Mouse (Mus musculus): ENCODE results near the gene Cdc14a. TPM values are rescaled to one million over a fixed set of nuclear protein-coding genes. Genes with fewer than 3 reads are reported as not detected.
A peak's percentile ranks its signal among the peaks of the same experiment; 100 is the strongest.

The Cdc14a gene
- total and polyA plus RNA-seq, 3 experiments = 1.6 to 3.4 (median 2.8) TPM

DNA sequence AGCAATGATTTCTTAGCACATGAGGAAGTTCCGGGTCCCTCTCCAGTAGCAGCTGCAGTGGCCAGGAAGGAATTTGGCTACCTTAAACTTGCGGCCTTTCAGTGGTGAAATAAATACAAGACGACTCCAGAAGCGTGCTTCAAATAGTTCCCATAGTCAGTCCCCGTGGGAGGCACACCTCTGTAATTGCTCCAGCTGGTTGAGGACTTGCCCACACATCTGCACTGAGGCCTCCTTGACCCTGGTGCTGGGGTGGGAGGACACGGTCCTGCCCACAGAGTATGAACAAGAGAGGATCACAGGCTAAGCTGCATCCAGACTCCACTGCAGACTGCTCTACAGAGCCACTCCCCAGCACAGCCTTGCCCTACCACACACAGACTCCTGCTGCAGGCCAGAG is 85.2 kb downstream of the Cdc14a start:
- Histone ChIP-seq H3K79me2 (replicated peaks; ENCODE audit: control insufficient read depth, insufficient read depth, low read length) (no peaks in the 10 kb centered on the region), H3K27ac (no peak overlapping the region), H3K9ac (ENCODE audit: low read depth, low read length) (no peak overlapping the region), H3K4me3 (no peak overlapping the region), H3K27me3 (ENCODE audit: control insufficient read depth, insufficient read depth, low read length) (no peaks in the 10 kb centered on the region), H3K4me1 (ENCODE audit: control insufficient read depth, insufficient read depth, low read length) (no peaks in the 10 kb centered on the region), H3K36me3 (ENCODE audit: control insufficient read depth, insufficient read depth, low read length) (no peaks in the 10 kb centered on the region)
- WGBS = 66% methylated on average over 6 of the region's 6 CpGs
- TF ChIP-seq POLR2A (IDR thresholded peaks at IDR 0.05; ENCODE audit: insufficient read depth, low read depth, low read length) (no peak), EP300 (IDR thresholded peaks at IDR 0.05; ENCODE audit: insufficient read depth, low read depth, low read length) (no peak), CTCF (IDR thresholded peaks at IDR 0.05) (no peak)
- intact Hi-C loops (cut with DNase I) = loop anchor here (10.0 kb wide), 1 partner anchor 236 kb away; no protein-coding TSS in a partner anchor
- peak in 1 of 2 experiments; percentile 13 for DNase-seq

GRCm38 (mm10) chr3:116337840-116338239 is 86.0 kb downstream of the Cdc14a start:
- no peaks in the 10 kb centered on the region for H3K79me2 ChIP-seq (replicated peaks; ENCODE audit: control insufficient read depth, insufficient read depth, low read length)
- H3K4me3 ChIP-seq = no peak overlapping the region
- TF ChIP-seq CTCF (IDR thresholded peaks at IDR 0.05) (no peak), EP300 (IDR thresholded peaks at IDR 0.05; ENCODE audit: insufficient read depth, low read depth, low read length) (no peak), POLR2A (IDR thresholded peaks at IDR 0.05; ENCODE audit: insufficient read depth, low read depth, low read length) (no peak)
- no peak for DNase-seq
- no peak overlapping the region for H3K9ac ChIP-seq (ENCODE audit: low read depth, low read length)
- intact Hi-C loops (cut with DNase I) = loop anchor here (10.0 kb wide), 1 partner anchor 237 kb away; no protein-coding TSS in a partner anchor
- no peaks in the 10 kb centered on the region for H3K27me3 ChIP-seq (ENCODE audit: control insufficient read depth, insufficient read depth, low read length)
- H3K36me3 ChIP-seq (ENCODE audit: control insufficient read depth, insufficient read depth, low read length) = no peaks in the 10 kb centered on the region
- no peak overlapping the region for H3K27ac ChIP-seq
- H3K4me1 ChIP-seq (ENCODE audit: control insufficient read depth, insufficient read depth, low read length) = no peaks in the 10 kb centered on the region
- 87% methylated on average over 5 of the region's 5 CpGs for WGBS

DNA sequence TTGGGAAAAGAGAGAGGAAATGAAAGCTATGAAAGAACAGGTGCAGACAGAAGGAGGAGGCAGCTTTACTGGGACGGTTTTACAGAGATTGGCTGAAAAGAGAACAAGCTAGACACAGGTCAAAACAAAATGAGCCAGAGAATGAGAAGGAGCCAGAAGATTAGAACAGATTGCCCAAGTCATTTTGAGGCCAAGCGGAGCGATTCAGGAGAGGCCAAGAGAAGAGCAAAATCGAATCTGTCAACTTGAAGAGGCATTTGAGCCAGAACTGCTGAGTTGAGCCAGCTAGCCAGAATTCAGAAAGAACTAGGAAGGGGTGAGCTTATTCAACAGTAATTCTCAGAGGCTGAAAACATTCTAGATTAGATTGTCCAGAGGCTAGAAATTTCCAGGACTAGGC is 88.8 kb downstream of the Cdc14a start:
- intact Hi-C loops (cut with DNase I) = loop anchor here (10.0 kb wide), 1 partner anchor 240 kb away; no protein-coding TSS in a partner anchor
- TF ChIP-seq EP300 (IDR thresholded peaks at IDR 0.05; ENCODE audit: insufficient read depth, low read depth, low read length) (no peak), POLR2A (IDR thresholded peaks at IDR 0.05; ENCODE audit: insufficient read depth, low read depth, low read length) (no peak), CTCF (IDR thresholded peaks at IDR 0.05) (no peak)
- H3K27ac ChIP-seq = no peak overlapping the region
- H3K4me1 ChIP-seq (ENCODE audit: control insufficient read depth, insufficient read depth, low read length) = no peaks in the 10 kb centered on the region
- H3K79me2 ChIP-seq (replicated peaks; ENCODE audit: control insufficient read depth, insufficient read depth, low read length) = no peaks in the 10 kb centered on the region
- H3K9ac ChIP-seq (ENCODE audit: low read depth, low read length) = no peak overlapping the region
- no peaks in the 10 kb centered on the region for H3K27me3 ChIP-seq (ENCODE audit: control insufficient read depth, insufficient read depth, low read length)
- H3K4me3 ChIP-seq = no peak overlapping the region
- no peaks in the 10 kb centered on the region for H3K36me3 ChIP-seq (ENCODE audit: control insufficient read depth, insufficient read depth, low read length)
- 82% methylated on average over 4 of the region's 4 CpGs for WGBS
- no peak for DNase-seq

DNA sequence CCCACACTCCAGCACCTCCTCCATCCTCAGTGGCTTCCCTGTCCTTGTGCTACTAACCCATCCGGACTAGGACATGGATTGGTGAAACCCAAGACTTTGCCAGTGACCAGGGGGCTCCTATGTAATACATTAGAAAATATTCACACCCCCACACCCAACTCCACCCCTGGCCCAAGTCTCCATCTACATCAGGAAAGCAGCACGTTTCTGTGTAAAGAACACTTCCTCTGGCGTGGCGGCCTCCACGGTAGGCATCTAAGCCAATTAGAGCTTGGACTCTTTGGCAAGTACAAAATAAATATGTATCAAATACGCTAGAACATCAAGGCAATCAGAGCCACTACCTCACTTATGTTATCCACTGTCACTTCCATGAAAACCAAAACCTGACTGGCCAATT is 90.1 kb downstream of the Cdc14a start:
- H3K79me2 ChIP-seq (replicated peaks; ENCODE audit: control insufficient read depth, insufficient read depth, low read length) = no peaks in the 10 kb centered on the region

GRCm38 (mm10) chr3:116333229-116333628 is 90.6 kb downstream of the Cdc14a start:
- 7% methylated on average over 7 of the region's 7 CpGs for WGBS
- Histone ChIP-seq H3K27me3 (ENCODE audit: control insufficient read depth, insufficient read depth, low read length) (no peaks in the 10 kb centered on the region), H3K27ac (no peak overlapping the region), H3K79me2 (replicated peaks; ENCODE audit: control insufficient read depth, insufficient read depth, low read length) (no peaks in the 10 kb centered on the region), H3K4me1 (ENCODE audit: control insufficient read depth, insufficient read depth, low read length) (no peaks in the 10 kb centered on the region), H3K4me3 (no peak overlapping the region), H3K36me3 (ENCODE audit: control insufficient read depth, insufficient read depth, low read length) (no peaks in the 10 kb centered on the region), H3K9ac (ENCODE audit: low read depth, low read length) (no peak overlapping the region)
- TF ChIP-seq POLR2A (IDR thresholded peaks at IDR 0.05; ENCODE audit: insufficient read depth, low read depth, low read length) (no peak), CTCF (IDR thresholded peaks at IDR 0.05) (peak; percentile 74)
- intact Hi-C loops (cut with DNase I) = loop anchor here (2.0 to 10.0 kb wide), 4 partner anchors 156 to 504 kb away; no protein-coding TSS in a partner anchor
- peak in 1 of 2 experiments; percentile 35 for DNase-seq

More for the DNA sequence above, 90.1 kb downstream of the Cdc14a start:
- Histone ChIP-seq H3K4me3 (no peak overlapping the region), H3K27me3 (ENCODE audit: control insufficient read depth, insufficient read depth, low read length) (no peaks in the 10 kb centered on the region), H3K9ac (ENCODE audit: low read depth, low read length) (no peak overlapping the region), H3K27ac (no peak overlapping the region), H3K36me3 (ENCODE audit: control insufficient read depth, insufficient read depth, low read length) (no peaks in the 10 kb centered on the region), H3K4me1 (ENCODE audit: control insufficient read depth, insufficient read depth, low read length) (no peaks in the 10 kb centered on the region)
- intact Hi-C loops (cut with DNase I) = loop anchor here (2.0 to 10.0 kb wide), 4 partner anchors 155 to 504 kb away; no protein-coding TSS in a partner anchor
- no peak for DNase-seq
- 87% methylated on average over 6 of the region's 6 CpGs for WGBS
- TF ChIP-seq POLR2A (IDR thresholded peaks at IDR 0.05; ENCODE audit: insufficient read depth, low read depth, low read length) (no peak), EP300 (IDR thresholded peaks at IDR 0.05; ENCODE audit: insufficient read depth, low read depth, low read length) (no peak), CTCF (IDR thresholded peaks at IDR 0.05) (no peak)

GRCm38 (mm10) chr3:116331811-116332464 is 91.9 kb downstream of the Cdc14a start:
- no peaks in the 10 kb centered on the region for H3K79me2 ChIP-seq (replicated peaks; ENCODE audit: control insufficient read depth, insufficient read depth, low read length)
- TF ChIP-seq EP300 (IDR thresholded peaks at IDR 0.05; ENCODE audit: insufficient read depth, low read depth, low read length) = 0 out of 2 replicates have a peak, but pooled peaks have one; percentile 64
- TF ChIP-seq CTCF (IDR thresholded peaks at IDR 0.05) = peak; percentile 82
- no peak for TF ChIP-seq POLR2A (IDR thresholded peaks at IDR 0.05; ENCODE audit: insufficient read depth, low read depth, low read length)
- no peak overlapping the region for H3K27ac ChIP-seq
- H3K36me3 ChIP-seq (ENCODE audit: control insufficient read depth, insufficient read depth, low read length) = no peaks in the 10 kb centered on the region
- H3K4me1 ChIP-seq (ENCODE audit: control insufficient read depth, insufficient read depth, low read length) = no peaks in the 10 kb centered on the region
- intact Hi-C loops (cut with DNase I) = loop anchor here (2.0 to 10.0 kb wide), 4 partner anchors 157 to 505 kb away; no protein-coding TSS in a partner anchor
- no peak overlapping the region for H3K4me3 ChIP-seq
- 44% methylated on average over 8 of the region's 8 CpGs for WGBS
- no peaks in the 10 kb centered on the region for H3K27me3 ChIP-seq (ENCODE audit: control insufficient read depth, insufficient read depth, low read length)
- no peak overlapping the region for H3K9ac ChIP-seq (ENCODE audit: low read depth, low read length)
- peak; percentile 20 to 38 for DNase-seq

Data from heart, adult 2 months (tissue).